Mouse (Mus musculus): ENCODE data around the gene Celf3.

DNA sequence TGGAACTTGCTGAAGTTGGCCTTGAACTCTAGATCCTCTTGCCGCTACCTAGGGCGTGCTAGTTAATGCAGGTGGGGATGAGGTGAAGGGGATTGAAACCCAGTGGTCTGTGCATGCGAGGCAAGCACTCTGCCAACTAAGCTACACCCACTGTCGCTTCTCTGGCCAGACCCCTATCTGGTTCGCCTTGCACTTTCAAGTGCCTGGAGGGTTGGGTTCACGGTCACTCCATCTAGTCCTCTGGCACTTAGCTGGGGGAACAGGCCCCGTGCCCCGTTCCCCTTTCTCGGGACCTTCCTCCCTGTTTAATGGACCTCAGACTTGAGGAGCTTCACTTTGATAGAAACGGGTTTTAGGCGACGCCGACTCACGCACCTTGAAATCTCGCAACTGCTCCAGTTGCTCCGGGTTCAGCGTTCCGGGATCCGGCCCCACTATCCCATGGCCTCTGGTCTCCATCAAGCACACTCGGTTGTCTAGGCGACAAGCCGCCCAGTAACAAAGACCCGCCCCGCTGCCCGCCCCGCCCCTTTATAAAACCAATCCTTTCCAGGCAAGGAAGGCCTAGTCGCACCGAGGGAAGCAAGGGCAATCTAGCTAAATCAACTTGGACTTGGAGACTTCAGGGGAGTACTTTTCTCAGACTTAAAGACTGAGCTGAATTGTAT lies 5.5 kb upstream of the Celf3 start:
- TF ChIP-seq CTCF (IDR thresholded peaks at IDR 0.05; ENCODE audit: low read depth) (no peak), EP300 (IDR thresholded peaks at IDR 0.05; ENCODE audit: low read depth) (no peak)

Measured in liver, embryonic 14.5 days (tissue).